ENCODE assay signal across 8 mouse cellular contexts in the genomic region with DNA sequence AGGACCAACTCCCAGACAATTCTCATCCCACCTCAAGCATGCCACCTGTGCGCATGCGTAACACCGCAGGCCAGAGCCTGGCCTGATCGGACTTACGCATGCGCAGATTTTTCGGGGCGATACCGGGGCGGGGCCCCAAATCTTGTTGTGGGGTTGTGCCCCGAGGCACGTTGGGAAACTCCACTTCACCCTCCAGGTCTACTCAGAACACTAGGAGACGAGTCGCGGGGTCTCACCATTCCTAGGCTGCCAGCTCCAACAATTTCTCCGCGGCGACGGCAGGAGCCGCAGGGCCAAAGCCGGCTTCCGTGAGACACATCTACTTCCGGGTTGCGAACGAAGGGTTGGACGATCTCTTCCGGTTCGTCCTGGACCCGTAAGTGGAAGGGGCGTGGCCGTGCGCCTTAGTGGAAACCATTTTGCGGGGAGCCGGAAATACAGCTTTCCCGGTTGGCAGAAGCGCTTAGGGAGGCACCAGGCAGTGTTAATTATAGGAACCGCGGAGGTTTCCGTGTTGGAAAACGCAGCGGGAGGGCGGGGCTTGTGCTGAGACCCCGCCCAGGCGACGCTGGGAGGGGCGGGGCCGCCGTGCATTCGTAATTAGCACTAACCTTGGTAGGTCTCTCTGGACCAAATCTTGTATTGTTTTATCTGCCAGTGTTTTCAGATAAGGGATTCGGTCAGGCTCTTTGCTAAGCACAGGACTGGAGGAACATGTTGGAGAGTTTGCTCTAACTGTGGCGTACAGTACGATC. TPM values are rescaled to one million over a fixed set of nuclear protein-coding genes. Genes with fewer than 3 reads are reported as not detected.
DNase-seq lines count a peak whose midpoint lies in the region; ATAC-seq and TF ChIP-seq lines count a peak whose summit lies in the region.

Mcrs1 (minus strand) TSS at position 336 of the 755 bp plus-strand sequence.

- no peaks in the 10 kb centered on the region for H3K9me3 ChIP-seq in hindbrain, postnatal 0 days (ENCODE audit: low read length)

- peak within 1 kb of the TSS; percentile 60 for H3K4me2 ChIP-seq in hindbrain, postnatal 0 days (ENCODE audit: low read depth, low read length)

- DNase-seq in ZHBTc4 (ENCODE audit: low read depth, low spot score): peak; percentile 99
- peak; percentile 98 for DNase-seq in gastrocnemius, adult 2 months
- DNase-seq in hindbrain, postnatal 0 days (ENCODE audit: low spot score): peak; percentile 100
- peak; percentile 95 to 97 for DNase-seq in left cerebral cortex, adult 2 months (ENCODE audit: extremely low spot score in 1 of 2, low spot score in 2 of 2)
- DNase-seq in right cerebral cortex, adult 2 months (ENCODE audit: low spot score in 2 of 2): peak; percentile 97 to 98
- DNase-seq in urinary bladder, postnatal 14 days (ENCODE audit: low spot score): peak; percentile 98

- intact Hi-C loops in gastrocnemius, adult 2 months (cut with DNase I): loop anchor here (2.0 kb wide), 1 partner anchor 43 kb away; the partner anchor contains the start of genes Fam186b and Prpf40b
- intact Hi-C loops in left cerebral cortex, adult 2 months (cut with DNase I): no loop called here

- ATAC-seq in common myeloid progenitor, adult 5-6 weeks (replicated peaks; ENCODE audit: low read depth, poor library complexity, severe bottlenecking): peak; percentile 95
- ATAC-seq in hindbrain, postnatal 0 days: peak; percentile 95
- peak; percentile 96 for ATAC-seq in megakaryocyte, adult 5-6 weeks (ENCODE audit: poor library complexity, severe bottlenecking)

- no peaks in the 10 kb centered on the region for H3K27me3 ChIP-seq in hindbrain, postnatal 0 days (ENCODE audit: insufficient read depth, low read length)

- peaks cover 26% of the 10 kb centered on the region for H3K36me3 ChIP-seq in hindbrain, postnatal 0 days (ENCODE audit: insufficient read depth, low read length)

- peak within 1 kb of the TSS; percentile 96 for H3K27ac ChIP-seq in gastrocnemius, adult 2 months
- H3K27ac ChIP-seq in hindbrain, postnatal 0 days: peak within 1 kb of the TSS; percentile 94
- H3K27ac ChIP-seq in left cerebral cortex, adult 2 months: peak within 1 kb of the TSS; percentile 100

- TF ChIP-seq CTCF in gastrocnemius, adult 2 months (IDR thresholded peaks at IDR 0.05): peak; percentile 1; the same call in 1 of the 2 replicates
- 0 out of 2 replicates have a peak, but pooled peaks have one; percentile 15 for TF ChIP-seq CTCF in hindbrain, postnatal 0 days (IDR thresholded peaks at IDR 0.05; ENCODE audit: low read depth)
- no peak for TF ChIP-seq CTCF in left cerebral cortex, adult 2 months (IDR thresholded peaks at IDR 0.05)

- peak within 1 kb of the TSS; percentile 86 for H3K4me3 ChIP-seq in gastrocnemius, adult 2 months
- H3K4me3 ChIP-seq in hindbrain, postnatal 0 days (ENCODE audit: low read length): peak within 1 kb of the TSS; percentile 48
- H3K4me3 ChIP-seq in left cerebral cortex, adult 2 months: peak within 1 kb of the TSS; percentile 55

- 0 out of 2 replicates have a peak, but pooled peaks cover 3% of the 10 kb centered on the region for H3K4me1 ChIP-seq in hindbrain, postnatal 0 days (ENCODE audit: insufficient read depth, low read length)

- H3K9ac ChIP-seq in hindbrain, postnatal 0 days (replicated peaks; ENCODE audit: low read length): peak within 1 kb of the TSS; percentile 51

- WGBS in hindbrain, postnatal 0 days: under 1% methylated on average over 52 of the region's 52 CpGs

RNA-seq across cellular contexts. Expression of gene Mcrs1, which starts in this region (rescaled TPM):
- total RNA-seq in common myeloid progenitor, adult 5-6 weeks (2017): 57.8 and 61.0 TPM in 2 replicates
- 10 to 100 TPM; 25.6 to 33.7 TPM for total RNA-seq in gastrocnemius, adult 2 months (2021)
- total RNA-seq in hindbrain, postnatal 0 days (2014; rRNA removed): 228 and 229 TPM in 2 replicates
- polyA plus RNA-seq in hindbrain, postnatal 0 days (2015; fragmentation: Nextera tagmentation; extraction: Ambion mirVana): 199 and 206 TPM in 2 replicates
- total RNA-seq in left cerebral cortex, adult 2 months (2021): 10 to 100 TPM; 77.3 to 81.0 TPM
- total RNA-seq in megakaryocyte, adult 5-6 weeks (2015): 30.6 and 38.3 TPM in 2 replicates
- total RNA-seq in megakaryocyte, adult 5-6 weeks (2017): 29.4 and 30.4 TPM in 2 replicates

Comparison
In these comparisons a context has a peak if more than half of its experiments do, and no peak if none do; other contexts are left out.
1. Peak in every context shown above with its lines: DNase-seq, ATAC-seq, H3K4me3 ChIP-seq and H3K27ac ChIP-seq.